Mouse (Mus musculus): ENCODE results near the gene Zdhhc5.
A peak's percentile ranks its signal among the peaks of the same experiment; 100 is the strongest.
"Not testable (repeated sequence)": the region's sequence is repeated elsewhere in the genome, so short reads cannot be mapped to it uniquely, and the experiment has no call there.

Zdhhc5 gene

DNA sequence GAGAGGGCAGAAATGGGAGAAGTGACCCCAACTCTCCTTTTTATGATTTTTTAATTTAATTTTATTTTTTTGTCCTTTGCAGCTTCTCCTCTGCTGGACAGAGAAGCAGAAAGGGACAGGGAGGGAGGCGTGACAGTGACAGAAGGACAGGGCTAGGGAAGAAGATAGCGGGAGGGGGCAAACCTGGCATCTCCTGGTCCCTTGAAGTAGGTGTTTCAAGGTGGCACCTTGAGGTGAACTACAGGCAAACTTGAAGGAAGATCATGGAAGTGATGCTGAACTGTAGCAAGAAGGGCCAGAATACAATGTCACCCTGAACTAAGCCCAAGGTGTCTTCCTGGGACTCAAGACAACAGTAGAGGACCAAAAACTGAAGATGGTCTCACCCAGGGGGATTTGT lies 19.9 kb upstream of the Zdhhc5 start:
- DNase-seq (ENCODE audit: low spot score) = no peak

DNA sequence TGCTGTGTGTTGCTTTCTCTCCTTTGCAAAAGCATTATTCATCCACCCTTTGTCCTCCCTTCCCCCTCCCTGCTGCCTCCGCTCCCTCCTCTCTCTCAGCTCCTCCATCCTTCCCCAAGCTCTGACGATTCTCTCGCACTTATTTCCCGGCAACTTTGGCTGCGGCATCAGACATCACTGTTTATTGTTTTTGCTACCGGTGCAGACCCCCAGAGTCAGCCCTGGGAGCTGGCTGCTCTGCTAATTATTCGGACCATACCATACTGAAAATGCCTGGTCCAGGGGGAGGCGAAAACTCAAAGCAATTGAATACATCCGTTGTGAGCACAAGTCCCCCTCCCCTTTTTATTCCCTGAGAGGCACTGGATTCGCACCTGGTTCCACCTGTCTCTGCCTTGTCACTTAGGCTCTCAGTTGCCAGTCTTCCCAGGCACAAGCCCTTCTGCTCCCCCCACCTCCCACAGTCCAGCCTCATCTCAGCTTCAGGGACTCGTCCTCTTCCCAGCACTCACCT lies 19.4 kb upstream of the Zdhhc5 start:
- no peak for DNase-seq (ENCODE audit: low spot score)

DNA sequence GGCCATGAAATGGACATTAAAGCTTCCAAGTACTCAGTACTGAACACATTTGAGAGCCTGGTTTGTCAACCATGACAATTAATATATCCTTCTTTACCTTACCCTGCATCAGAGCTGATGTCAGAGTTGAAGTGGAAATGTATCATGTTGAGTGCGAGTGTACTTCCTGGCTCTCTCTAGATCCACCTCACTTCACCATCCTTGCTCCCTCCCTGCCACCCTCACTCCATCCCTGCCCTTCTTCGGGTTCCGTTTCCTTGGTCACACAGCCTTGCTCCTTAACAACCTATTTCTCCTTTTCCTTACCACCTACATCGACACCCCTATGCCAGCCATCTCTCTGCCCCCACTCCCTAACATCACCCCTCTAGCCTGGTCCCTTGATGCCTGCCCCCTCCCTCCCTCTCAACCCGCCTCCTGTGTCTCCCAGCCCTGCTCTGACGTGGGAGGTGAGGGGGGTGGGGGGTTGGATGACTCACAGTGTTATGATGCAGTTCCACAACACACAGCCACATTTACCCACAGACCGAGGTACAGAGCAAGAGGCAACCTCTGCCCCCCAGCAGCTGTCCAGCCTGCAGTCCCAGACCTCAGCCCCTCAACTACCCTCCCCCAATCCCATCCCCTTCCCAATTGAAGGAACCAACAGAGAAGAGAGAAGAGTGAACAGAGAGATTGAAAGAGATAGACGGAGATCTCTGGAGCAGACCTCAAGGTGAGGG lies 18.8 kb upstream of the Zdhhc5 start, which contains the start of gene Ypel4:
Gene Ypel4, plus strand, starts transcription at position 480 of the 722 bp plus-strand sequence.
- no peak for DNase-seq (ENCODE audit: low spot score)

GRCm38 (mm10) chr2:84732394-84732793 lies 17.4 kb upstream of the Zdhhc5 start:
- DNase-seq (ENCODE audit: low spot score) = no peak

DNA sequence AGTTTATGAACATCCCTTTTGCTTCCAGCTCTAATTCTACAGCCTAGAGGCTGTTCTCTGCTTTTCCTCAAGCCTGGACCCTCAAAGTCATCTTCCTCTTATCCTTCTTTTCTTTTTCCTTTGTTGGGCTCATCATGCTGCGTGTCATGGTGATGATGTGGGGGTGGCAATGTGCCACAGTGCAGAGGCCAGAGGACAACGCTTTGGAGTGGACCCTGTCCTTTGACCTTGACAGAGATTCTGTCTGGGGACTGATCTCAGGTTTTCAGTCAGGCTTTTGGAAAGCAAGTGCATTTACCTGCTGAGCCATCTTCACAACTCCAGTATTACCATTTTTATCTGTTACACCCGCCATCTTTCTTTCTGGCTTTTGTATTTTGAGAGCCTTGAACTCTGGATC lies 16.2 kb upstream of the Zdhhc5 start:
- no peak for DNase-seq (ENCODE audit: low spot score)

- not testable (repeated sequence) for DNase-seq (ENCODE audit: low spot score)
These were observed 13.2 kb upstream of the Zdhhc5 start for GRCm38 (mm10) chr2:84728191-84728590.

- DNase-seq (ENCODE audit: low spot score) = peak; percentile 70
These were observed 12.3 kb upstream of the Zdhhc5 start, which contains the start of gene Clp1 for GRCm38 (mm10) chr2:84727172-84727858. TSS of gene Clp1 (minus strand) at chr2:84727350.

DNA sequence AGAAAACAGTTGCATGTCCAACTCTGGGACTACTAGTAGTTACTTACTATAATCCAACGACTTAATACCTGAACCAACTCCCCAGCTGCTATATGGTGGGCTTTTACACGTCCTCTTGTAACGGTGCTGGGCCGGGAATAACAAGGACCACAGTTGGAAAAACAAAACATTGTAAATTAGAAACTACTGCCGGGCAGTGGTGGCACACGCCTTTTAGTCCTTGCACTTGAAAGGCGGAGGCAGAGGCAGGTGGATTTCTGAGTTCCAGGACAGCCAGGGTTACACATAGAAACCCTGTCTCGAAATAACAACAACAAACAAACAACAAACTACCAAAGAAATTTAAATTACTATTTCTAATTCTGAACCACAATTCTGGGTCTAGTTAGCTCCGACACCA lies 11.7 kb upstream of the Zdhhc5 start:
- no peak for DNase-seq (ENCODE audit: low spot score)

GRCm38 (mm10) chr2:84725770-84726169 lies 10.8 kb upstream of the Zdhhc5 start:
- DNase-seq (ENCODE audit: low spot score) = no peak

DNA sequence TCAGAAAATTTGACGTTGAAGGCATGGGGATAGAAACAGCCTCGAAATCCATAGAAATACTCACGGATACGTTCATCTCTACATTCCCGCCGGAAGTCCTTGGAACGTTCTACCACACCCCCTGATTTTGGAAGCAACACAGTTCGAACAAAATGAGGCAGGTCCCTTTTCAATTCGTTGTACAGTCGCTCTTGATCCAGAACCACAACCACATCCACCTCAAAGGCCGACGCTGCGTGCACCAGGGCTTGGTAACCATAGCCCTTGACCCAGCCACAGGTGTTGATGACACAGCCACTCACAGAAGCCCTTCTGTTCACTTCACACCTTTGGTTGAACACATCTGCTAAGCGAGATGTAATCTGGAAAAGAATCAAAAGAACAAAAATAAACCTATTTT lies 8.9 kb upstream of the Zdhhc5 start:
- DNase-seq (ENCODE audit: low spot score) = no peak

GRCm38 (mm10) chr2:84721182-84721581 lies 6.2 kb upstream of the Zdhhc5 start:
- no peak for DNase-seq (ENCODE audit: low spot score)

DNA sequence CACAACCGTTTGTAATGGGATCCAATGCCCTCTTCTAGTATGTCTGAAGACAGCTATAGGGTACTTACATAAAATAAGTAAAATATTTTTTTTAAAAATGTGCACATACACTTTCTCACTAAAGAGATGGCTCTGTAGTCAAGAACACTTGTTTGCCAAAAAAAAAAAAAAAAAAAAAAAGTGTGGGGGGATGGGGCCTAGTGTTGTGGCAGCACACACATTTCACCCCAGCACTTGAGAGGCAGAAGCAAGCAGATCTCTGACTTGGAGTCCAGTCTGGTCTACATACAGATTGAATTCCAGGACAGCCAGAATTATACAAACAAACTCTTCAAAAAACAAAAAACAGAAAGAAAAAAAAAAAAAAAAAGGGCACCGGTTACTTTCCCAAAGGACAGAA lies 5.7 kb upstream of the Zdhhc5 start:
- no peak for DNase-seq (ENCODE audit: low spot score)

DNA sequence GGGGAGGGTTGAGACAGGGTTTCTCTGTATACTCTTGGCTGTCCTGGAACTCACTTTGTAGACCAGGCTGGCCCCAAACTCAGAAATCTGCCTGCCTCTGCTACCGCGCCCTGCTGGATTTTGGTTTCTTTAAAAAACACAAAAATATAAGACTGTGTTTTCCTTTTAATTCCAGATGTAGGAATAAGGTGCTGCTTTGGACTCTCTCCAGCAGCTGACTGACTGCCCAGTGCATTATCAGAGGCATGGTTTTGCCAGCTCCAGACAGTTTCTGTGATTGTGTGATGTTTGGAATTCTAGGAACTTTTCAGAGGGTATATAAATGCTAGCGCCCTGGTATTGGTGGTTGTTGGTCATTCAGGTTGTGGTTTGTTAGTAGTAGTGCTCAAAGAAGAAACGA lies 2.4 kb upstream of the Zdhhc5 start:
- DNase-seq (ENCODE audit: low spot score) = no peak

DNA sequence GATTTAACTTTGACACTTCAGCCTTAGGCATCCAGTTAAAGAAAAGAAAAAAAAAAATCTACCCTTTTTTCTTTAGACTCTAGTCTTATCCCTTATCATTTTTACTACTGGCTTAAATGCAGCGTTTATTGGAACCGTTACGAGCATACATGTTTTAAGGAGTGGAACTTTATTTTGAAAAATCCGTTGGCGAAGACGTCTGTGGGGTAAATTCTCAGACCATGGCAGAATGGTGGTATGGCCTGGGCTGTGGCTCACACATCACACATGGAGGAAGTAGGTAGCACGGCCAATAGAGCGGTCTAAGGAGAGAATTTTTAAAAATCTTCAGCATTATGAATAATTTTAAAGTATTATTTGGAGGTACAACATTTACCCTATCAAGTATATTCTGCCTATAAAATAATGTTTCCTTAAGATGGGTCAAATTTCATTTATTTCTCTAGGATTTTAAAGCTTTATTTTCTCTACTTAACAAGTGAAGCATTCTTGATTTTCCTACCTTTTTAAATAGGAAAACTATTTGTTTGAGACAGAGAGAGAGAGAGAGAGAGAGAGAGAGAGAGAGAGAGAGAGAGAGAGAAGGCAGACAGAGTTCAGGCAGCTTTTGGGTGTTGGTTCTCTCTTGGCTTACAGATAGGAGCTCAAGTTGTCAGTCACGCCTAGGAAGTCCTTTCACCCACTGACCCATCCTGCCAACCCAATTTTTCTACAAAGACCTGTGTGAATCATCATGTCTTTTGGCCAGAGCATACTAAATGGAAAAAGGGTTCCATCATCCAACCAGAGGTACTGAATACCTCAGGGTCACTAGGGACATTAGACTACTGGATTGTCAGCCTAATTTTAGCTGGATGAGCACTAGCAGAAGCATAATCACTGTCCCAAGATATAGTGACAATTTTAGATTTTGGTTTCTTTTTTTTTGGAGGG lies 1.7 kb upstream of the Zdhhc5 start:
- no peak for DNase-seq (ENCODE audit: low spot score)

DNA sequence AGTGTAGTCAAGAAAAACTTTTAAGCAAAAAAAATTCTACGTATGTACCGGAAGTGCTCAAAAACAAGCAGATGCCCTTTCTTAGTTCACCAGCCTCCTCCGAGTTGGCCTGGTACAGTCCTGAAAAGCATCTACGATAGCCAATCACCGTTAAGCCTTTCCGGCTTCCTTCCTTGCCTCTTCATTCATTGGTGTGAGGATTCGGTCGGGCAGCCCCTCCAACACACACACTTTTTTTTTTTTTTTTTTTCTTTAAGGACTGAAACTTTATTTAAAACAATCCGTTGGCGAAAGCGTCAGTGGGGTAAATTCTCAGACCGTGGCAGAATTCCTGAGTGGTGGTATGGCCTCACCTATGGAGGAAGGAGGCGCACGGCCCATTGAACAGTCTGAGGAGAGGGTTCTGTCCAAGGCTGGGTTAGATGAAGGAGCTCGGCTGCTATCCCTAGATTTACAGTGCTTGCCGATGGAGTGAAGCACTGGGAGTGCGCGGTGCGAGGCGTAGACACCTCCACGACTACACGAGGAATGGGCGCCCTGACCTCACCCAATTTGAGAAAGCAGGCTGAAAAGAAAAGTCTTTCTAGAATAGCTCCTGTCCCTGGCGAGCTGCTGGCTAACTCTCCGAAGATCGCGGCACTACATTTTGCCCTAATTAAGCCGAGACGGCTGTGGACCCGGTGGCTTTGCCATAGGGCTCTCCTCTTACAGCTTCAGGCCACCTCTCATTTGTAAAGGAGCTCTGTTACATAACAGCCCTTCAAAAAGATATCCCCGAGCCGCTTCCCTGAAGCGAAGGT lies 782 bp upstream of the Zdhhc5 start:
- peak; percentile 62 for DNase-seq (ENCODE audit: low spot score)

DNA sequence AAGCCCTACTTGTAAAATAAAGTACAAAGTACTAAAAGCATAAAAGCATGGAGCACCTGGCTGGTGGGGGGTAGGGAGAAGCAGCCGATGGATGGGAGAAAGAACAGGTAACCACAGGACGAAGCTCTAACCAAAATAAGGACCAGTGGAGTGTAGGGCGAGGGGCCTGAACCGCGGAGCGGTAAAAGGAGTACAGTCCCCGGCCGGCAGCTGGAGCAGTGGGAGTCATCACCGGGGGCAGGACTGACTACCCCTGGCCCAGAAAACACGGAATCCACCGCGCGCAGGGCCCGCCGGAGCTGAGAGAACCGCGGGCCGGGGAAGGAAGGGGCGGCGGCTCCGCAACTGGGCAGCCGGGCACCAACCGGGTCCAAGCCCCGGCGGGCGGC lies 564 bp downstream of the Zdhhc5 start:
- DNase-seq (ENCODE audit: low spot score) = no peak

GRCm38 (mm10) chr2:84711898-84712297 lies 3.1 kb downstream of the Zdhhc5 start:
- DNase-seq (ENCODE audit: low spot score) = no peak

GRCm38 (mm10) chr2:84707523-84707922 lies 7.5 kb downstream of the Zdhhc5 start:
- no peak for DNase-seq (ENCODE audit: low spot score)

- DNase-seq (ENCODE audit: low spot score) = no peak
These were observed 9.7 kb downstream of the Zdhhc5 start for GRCm38 (mm10) chr2:84705295-84705694.

- DNase-seq (ENCODE audit: low spot score) = no peak
These were observed 10.7 kb downstream of the Zdhhc5 start for GRCm38 (mm10) chr2:84704329-84704728.

GRCm38 (mm10) chr2:84703497-84703896 lies 11.5 kb downstream of the Zdhhc5 start:
- DNase-seq (ENCODE audit: low spot score) = no peak
